Comparison of ENCODE assay signal across 8 mouse cellular contexts in genomic region chr7:81933601-81934266, GRCm38 (mm10). TPM values are rescaled to one million over a fixed set of nuclear protein-coding genes. Genes with fewer than 3 reads are reported as not detected.
A peak's percentile ranks its signal among the peaks of the same experiment; 100 is the strongest.
DNase-seq lines count a peak whose midpoint lies in the region; ATAC-seq and TF ChIP-seq lines count a peak whose summit lies in the region.

No protein-coding gene starts in this region.

- H3K27ac ChIP-seq in forebrain, postnatal 0 days (ENCODE audit: low read depth, low read length), result peak overlapping the region; percentile 95
- H3K27ac ChIP-seq in layer of hippocampus, adult 2 months, result peak overlapping the region; percentile 95

- H3K4me3 ChIP-seq in forebrain, postnatal 0 days (ENCODE audit: low read depth, low read length), result peak overlapping the region; percentile 98
- H3K4me3 ChIP-seq in layer of hippocampus, adult 2 months, result peak overlapping the region; percentile 75
- H3K4me3 ChIP-seq in lung, adult 2 months (replicated peaks; ENCODE audit: extremely low read depth, low read depth, low read length), result peak overlapping the region; percentile 50

- DNase-seq in Muller cell, postnatal 12 days (ENCODE audit: inconsistent ontology term), result peak; percentile 85
- DNase-seq in cerebellum, adult 18-20 months, result peak; percentile 63 to 77
- DNase-seq in forebrain, postnatal 0 days, result peak; percentile 79
- DNase-seq in heart, postnatal 36 days, result peak; percentile 69 to 74
- DNase-seq in layer of hippocampus, adult 2 months (ENCODE audit: low spot score in 2 of 2), result peak in 1 of 2 experiments; percentile 57
- peak; percentile 55 for DNase-seq in lung, adult 2 months
- peak; percentile 54 for DNase-seq in ovary, postnatal 10 days (ENCODE audit: low spot score)
- DNase-seq in thymus, postnatal 4 days, result peak; percentile 78

- WGBS in forebrain, postnatal 0 days, result 3% methylated on average over 93 of the region's 103 CpGs
- under 1% methylated on average over 98 of the region's 103 CpGs for WGBS in lung, adult 2 months

- no peaks in the 10 kb centered on the region for H3K9me3 ChIP-seq in forebrain, postnatal 0 days (ENCODE audit: low read length)

- no peaks in the 10 kb centered on the region for H3K36me3 ChIP-seq in forebrain, postnatal 0 days (ENCODE audit: insufficient read depth)

- intact Hi-C loops in heart, postnatal 36 days (cut with DNase I), result loop anchor here (1.0 to 10.0 kb wide), 3 partner anchors 66 to 359 kb away; partner anchors contain the start of genes Btbd1 and Whamm

- TF ChIP-seq CTCF in forebrain, postnatal 0 days (IDR thresholded peaks at IDR 0.05; ENCODE audit: low read depth), result no peak
- TF ChIP-seq CTCF in layer of hippocampus, adult 2 months (conservative IDR thresholded peaks at IDR 0.05), result no peak
- no peak for TF ChIP-seq CTCF in lung, adult 2 months (IDR thresholded peaks at IDR 0.05; ENCODE audit: insufficient read depth, low read length)

- H3K4me2 ChIP-seq in forebrain, postnatal 0 days (ENCODE audit: low read depth), result peak overlapping the region; percentile 61

- H3K9ac ChIP-seq in forebrain, postnatal 0 days, result peak overlapping the region; percentile 95

- TF ChIP-seq POLR2A in lung, adult 2 months (IDR thresholded peaks at IDR 0.05; ENCODE audit: borderline replicate concordance, extremely low read depth, low read depth, low read length), result no peak

- H3K27me3 ChIP-seq in forebrain, postnatal 0 days (ENCODE audit: insufficient read depth, low read length), result no peaks in the 10 kb centered on the region

- peak; percentile 78 for ATAC-seq in forebrain, postnatal 0 days

- peaks cover 21% of the 10 kb centered on the region for H3K4me1 ChIP-seq in forebrain, postnatal 0 days (ENCODE audit: insufficient read depth)
- peaks cover 6% of the 10 kb centered on the region for H3K4me1 ChIP-seq in lung, adult 2 months (ENCODE audit: control insufficient read depth, insufficient read depth, low read length)

RNA-seq across cellular contexts. Expression of gene Hdgfl3, which starts 0.5 kb away (rescaled TPM):
- total RNA-seq in forebrain, postnatal 0 days (2014; rRNA removed), result 158 and 191 TPM in 2 replicates
- 50.2 and 62.5 TPM in 2 replicates for polyA plus RNA-seq in forebrain, postnatal 0 days (2015; fragmentation: Nextera tagmentation; extraction: Ambion mirVana)
- 1 to 10 TPM; 6.7 to 9.0 TPM for total RNA-seq in heart, postnatal 36 days (2021)
- 10 to 100 TPM; 62.1 to 64.3 TPM for total RNA-seq in layer of hippocampus, adult 2 months (2021)
- polyA plus RNA-seq in lung, adult 2 months (2012; rRNA removed), result 3.5 and 3.6 TPM in 2 replicates

RNA-seq across cellular contexts. Expression of gene Bnc1, which starts 58.4 kb away (rescaled TPM):
- total RNA-seq in forebrain, postnatal 0 days (2014; rRNA removed), result not detected in 2 replicates
- not detected in 2 replicates for polyA plus RNA-seq in forebrain, postnatal 0 days (2015; fragmentation: Nextera tagmentation; extraction: Ambion mirVana)
- total RNA-seq in heart, postnatal 36 days (2021), result 1 to 10 TPM; 1.5 to 1.9 TPM
- total RNA-seq in layer of hippocampus, adult 2 months (2021), result under 1 TPM in 1 of 2 experiments, not detected in 1; 0.07 TPM
- polyA plus RNA-seq in lung, adult 2 months (2012; rRNA removed), result 1.8 and 2.0 TPM in 2 replicates

Comparison
In these comparisons a context has a peak if more than half of its experiments do, and no peak if none do; other contexts are left out.
1. RNA of gene Hdgfl3, which starts 0.5 kb away (total RNA-seq): 158 to 191 TPM in forebrain, postnatal 0 days and 62.1 to 64.3 TPM in layer of hippocampus, adult 2 months; 6.7 to 9.0 TPM in heart, postnatal 36 days; every median in the first group is over 4 times any median in the second.
2. Peak in every context shown above with its lines, with median percentiles within 50 percentile points of each other: H3K4me3 ChIP-seq.